In genomic region chr11:50207344-50207743, GRCm38 (mm10) we compare ENCODE assay signal across 2 mouse cellular contexts.
TF ChIP-seq lines count a peak whose summit lies in the region.

No protein-coding gene starts in this region.

TF ChIP-seq in CH12.LX, 34 proteins besides CTCF, POLR2A, EP300 and RAD21 (continued from another document):
- TF ChIP-seq TCF12 (IDR thresholded peaks at IDR 0.05; ENCODE audit: low read depth, low read length) (no peak), MEF2A (IDR thresholded peaks at IDR 0.05; ENCODE audit: borderline replicate concordance, low read depth, low read length) (no peak), IRF4 (IDR thresholded peaks at IDR 0.05; ENCODE audit: low read depth, low read length) (no peak), GABPA (IDR thresholded peaks at IDR 0.05; ENCODE audit: insufficient replicate concordance, low read depth, low read length) (no peak)

TF ChIP-seq in ES-E14, 5 proteins besides CTCF, POLR2A, EP300 and RAD21 (continued from another document):
- no peak for TF ChIP-seq ZNF384 (IDR thresholded peaks at IDR 0.05; ENCODE audit: low read depth, low read length)
- no peak for TF ChIP-seq MAFK (IDR thresholded peaks at IDR 0.05; ENCODE audit: insufficient read depth, low read depth, low read length)
- no peak for TF ChIP-seq ZC3H11A (IDR thresholded peaks at IDR 0.05; ENCODE audit: borderline replicate concordance, low read depth, low read length)
- no peak for TF ChIP-seq CHD2 (IDR thresholded peaks at IDR 0.05; ENCODE audit: low read depth, low read length)
